ENCODE assay signal across 9 mouse cellular contexts in genomic region chr6:43021967-43022366, GRCm38 (mm10).
DNase-seq lines count a peak whose midpoint lies in the region; ATAC-seq and TF ChIP-seq lines count a peak whose summit lies in the region.
"Had no signal": no experiment of that assay in that cellular context is flagged by ENCODE, and none has a peak within 500 bp of the region (broad histone marks: within the 10 kb centered on the region; RNA-seq: fewer than 3 reads in every experiment).

No protein-coding gene starts in this region.

- 8% methylated on average over 5 of the region's 5 CpGs for WGBS in kidney, postnatal 0 days
- 8% methylated on average over 5 of the region's 5 CpGs for WGBS in kidney, embryonic 16.5 days

- no peaks in the 10 kb centered on the region for H3K9me3 ChIP-seq in kidney, postnatal 0 days (replicated peaks; ENCODE audit: low read length)
- H3K9me3 ChIP-seq in kidney, embryonic 16.5 days (ENCODE audit: low read length) = no peaks in the 10 kb centered on the region
- H3K9me3 ChIP-seq: liver, embryonic 13.5 days had no signal

- no peaks in the 10 kb centered on the region for H3K4me1 ChIP-seq in kidney, postnatal 0 days (replicated peaks; ENCODE audit: insufficient read depth, low read length)
- H3K4me1 ChIP-seq in kidney, embryonic 16.5 days (ENCODE audit: insufficient read depth, low read length) = no peaks in the 10 kb centered on the region
- H3K4me1 ChIP-seq: liver, embryonic 13.5 days had no signal

- DNase-seq in kidney, postnatal 0 days (ENCODE audit: low spot score) = peak; percentile 65
- DNase-seq in 3T3-L1 (ENCODE audit: low read depth, low spot score) (peak; percentile 75), A20 (ENCODE audit: low read depth, low spot score) (peak; percentile 8)
- peak; percentile 63 for DNase-seq in embryo, embryonic 10.5 days (ENCODE audit: low spot score)
- DNase-seq in retina, embryonic 14.5 days (ENCODE audit: low spot score) = peak; percentile 69
- no peak for DNase-seq in ovary, postnatal 10 days (ENCODE audit: low spot score)
- no peak for DNase-seq in adrenal gland, adult 8-10 months
- DNase-seq: liver, embryonic 13.5 days had no signal

- no peak overlapping the region for H3K9ac ChIP-seq in kidney, postnatal 0 days (ENCODE audit: low read depth, low read length)
- H3K9ac ChIP-seq in kidney, embryonic 16.5 days (replicated peaks; ENCODE audit: low read length) = no peak overlapping the region
- H3K9ac ChIP-seq: liver, embryonic 13.5 days had no signal

- TF ChIP-seq CTCF in kidney, postnatal 0 days (IDR thresholded peaks at IDR 0.05; ENCODE audit: low read depth) = peak; percentile 75

- no peak for ATAC-seq in kidney, postnatal 0 days (replicated peaks; ENCODE audit: low FRiP score, low read depth)
- no peak for ATAC-seq in kidney, embryonic 16.5 days (ENCODE audit: low FRiP score, low TSS enrichment)

- no peaks in the 10 kb centered on the region for H3K27me3 ChIP-seq in kidney, postnatal 0 days (ENCODE audit: insufficient read depth, low read length)
- no peaks in the 10 kb centered on the region for H3K27me3 ChIP-seq in kidney, embryonic 16.5 days (ENCODE audit: insufficient read depth, low read length)
- H3K27me3 ChIP-seq: liver, embryonic 13.5 days had no signal

- H3K36me3 ChIP-seq in kidney, postnatal 0 days (ENCODE audit: insufficient read depth, low read length) = no peaks in the 10 kb centered on the region
- no peaks in the 10 kb centered on the region for H3K36me3 ChIP-seq in kidney, embryonic 16.5 days (ENCODE audit: insufficient read depth, low read length)
- H3K36me3 ChIP-seq: liver, embryonic 13.5 days had no signal

- no peak overlapping the region for H3K4me3 ChIP-seq in kidney, postnatal 0 days (replicated peaks; ENCODE audit: low read depth, low read length)
- no peak overlapping the region for H3K4me3 ChIP-seq in kidney, embryonic 16.5 days (ENCODE audit: low read length)
- H3K4me3 ChIP-seq: liver, embryonic 13.5 days had no signal

- no peak overlapping the region for H3K27ac ChIP-seq in kidney, postnatal 0 days
- H3K27ac ChIP-seq in kidney, embryonic 16.5 days (ENCODE audit: low read length) = no peak overlapping the region
- H3K27ac ChIP-seq: liver, embryonic 13.5 days had no signal

- H3K4me2 ChIP-seq in kidney, postnatal 0 days (ENCODE audit: low read length) = no peak overlapping the region
- no peak overlapping the region for H3K4me2 ChIP-seq in kidney, embryonic 16.5 days (replicated peaks; ENCODE audit: low read depth, low read length)
- H3K4me2 ChIP-seq: liver, embryonic 13.5 days had no signal

Comparison
In these comparisons a context has a peak if more than half of its experiments do, and no peak if none do; other contexts are left out.
1. DNase-seq: peak in kidney, postnatal 0 days (single experiment), 3T3-L1 (single experiment), A20 (single experiment), embryo, embryonic 10.5 days (single experiment) and retina, embryonic 14.5 days (single experiment); none in ovary, postnatal 10 days (single experiment) and adrenal gland, adult 8-10 months (single experiment).